Mouse (Mus musculus) hindbrain, embryonic 15.5 days (tissue): ENCODE measurements around the gene Birc5. TPM values are rescaled to one million over a fixed set of nuclear protein-coding genes. Genes with fewer than 3 reads are reported as not detected.

Experiments used
- ATAC-seq: fragments of 200-750 bp; cut with Nextera tagmentation; 2 replicates; pipeline ENCODE4 v1.8.0; 2017; ENCODE audit warnings: low read depth, moderate number of reproducible peaks, moderate TSS enrichment; ENCODE audit not compliant: low FRiP score
- H3K27ac ChIP-seq: fragments of 300-500 bp; sonication (generic); replicated peaks from 2 replicates; pipeline ENCODE4 v1.5.1; 2015; ENCODE audit warnings: mild to moderate bottlenecking, inconsistent platforms
- H3K27me3 ChIP-seq: fragments of 300-500 bp; sonication (generic); 2 replicates; pipeline ENCODE4 v1.6.1; 2015; ENCODE audit warnings: control low read depth, inconsistent platforms
- H3K36me3 ChIP-seq: fragments of 300-500 bp; sonication (generic); 2 replicates; pipeline ENCODE4 v1.6.1; 2015; ENCODE audit warnings: control low read depth, inconsistent platforms
- H3K4me1 ChIP-seq: fragments of 300-500 bp; sonication (generic); replicated peaks from 2 replicates; pipeline ENCODE4 v1.6.1; 2015; ENCODE audit warnings: control low read depth, inconsistent platforms
- H3K4me2 ChIP-seq: fragments of 300-500 bp; sonication (generic); 2 replicates; pipeline ENCODE4 v1.6.1; 2015; ENCODE audit warnings: moderate library complexity, mild to moderate bottlenecking, inconsistent platforms
- H3K4me3 ChIP-seq: fragments of 300-500 bp; sonication (generic); 2 replicates; pipeline ENCODE4 v1.5.1; 2015; ENCODE audit warnings: mild to moderate bottlenecking, inconsistent platforms
- H3K9ac ChIP-seq: fragments of 300-500 bp; sonication (generic); 2 replicates; pipeline ENCODE4 v1.6.1; 2015; ENCODE audit warnings: inconsistent platforms
- H3K9me3 ChIP-seq: fragments of 300-500 bp; sonication (generic); 2 replicates; pipeline ENCODE4 v1.6.1; 2016; ENCODE audit warnings: control low read depth, inconsistent platforms
- WGBS: fragments of 180-500 bp; shearing (Covaris S2); methylation state at CpG from one replicate; pipeline ENCODE4 v1.1.7; 2015; 5-methylcytosine and 5-hydroxymethylcytosine counted together
- polyA plus RNA-seq: library from polyadenylated mRNA; unstranded; fragments of >200 nt; fragmentation: Nextera tagmentation; extraction: Ambion mirVana; gene quantifications from 2 replicates; pipeline ENCODE4 v1.2.1, GENCODE M21; 2015

Gene Birc5
- polyA plus RNA-seq, 1 experiment from 2014 or later, result 41.6 TPM

GRCm38 (mm10) chr11:117894676-117895075 lies 45.6 kb downstream of the Birc5 start:
- no peaks in the 10 kb centered on the region for H3K36me3 ChIP-seq
- H3K4me2 ChIP-seq, result no peak overlapping the region
- no peaks in the 10 kb centered on the region for H3K9me3 ChIP-seq
- no peak overlapping the region for H3K27ac ChIP-seq
- H3K9ac ChIP-seq, result no peak overlapping the region
- WGBS, result 70% methylated on average over 10 of the region's 10 CpGs
- no peak for ATAC-seq
- H3K4me3 ChIP-seq, result no peak overlapping the region
- H3K4me1 ChIP-seq, result peaks cover 19% of the 10 kb centered on the region
- peaks cover 19% of the 10 kb centered on the region; the same call in 1 of the 2 replicates for H3K27me3 ChIP-seq

DNA sequence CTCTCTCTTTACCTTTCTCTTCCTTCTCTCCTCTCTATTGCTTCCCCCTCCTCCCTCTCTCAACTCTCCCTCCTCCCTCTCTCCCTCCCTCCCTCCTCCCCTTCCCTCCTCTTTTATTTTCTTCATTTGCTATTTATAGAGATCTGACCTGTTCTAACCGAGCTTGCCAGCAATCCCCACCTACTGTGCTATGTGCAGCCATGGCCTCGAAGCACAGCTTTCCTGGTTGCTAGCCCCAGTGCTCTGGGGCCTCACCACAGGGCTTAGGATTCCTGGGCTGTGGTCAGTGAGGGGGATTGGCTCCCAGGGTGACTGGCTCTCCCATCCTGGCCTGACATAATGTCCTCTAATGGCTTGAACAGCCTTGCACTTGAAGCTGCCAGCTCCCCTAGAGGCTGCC lies 47.5 kb downstream of the Birc5 start:
- WGBS, result 55% methylated on average over 2 of the region's 2 CpGs
- no peak for ATAC-seq
- peaks cover 13% of the 10 kb centered on the region; the same call in 1 of the 2 replicates for H3K27me3 ChIP-seq
- H3K9ac ChIP-seq, result no peak overlapping the region
- no peaks in the 10 kb centered on the region for H3K9me3 ChIP-seq
- no peak overlapping the region for H3K4me3 ChIP-seq
- no peak overlapping the region for H3K4me2 ChIP-seq
- H3K36me3 ChIP-seq, result no peaks in the 10 kb centered on the region
- H3K4me1 ChIP-seq, result 0 out of 2 replicates have a peak, but pooled peaks cover under 1% of the 10 kb centered on the region
- no peak overlapping the region for H3K27ac ChIP-seq

GRCm38 (mm10) chr11:117902282-117902681 lies 53.2 kb downstream of the Birc5 start:
- WGBS, result 59% methylated on average over 2 of the region's 2 CpGs
- Histone ChIP-seq H3K27me3 (no peaks in the 10 kb centered on the region), H3K9ac (no peak overlapping the region), H3K36me3 (no peaks in the 10 kb centered on the region), H3K4me1 (no peaks in the 10 kb centered on the region), H3K4me2 (no peak overlapping the region), H3K4me3 (no peak overlapping the region), H3K9me3 (no peaks in the 10 kb centered on the region), H3K27ac (no peak overlapping the region)
- no peak for ATAC-seq

DNA sequence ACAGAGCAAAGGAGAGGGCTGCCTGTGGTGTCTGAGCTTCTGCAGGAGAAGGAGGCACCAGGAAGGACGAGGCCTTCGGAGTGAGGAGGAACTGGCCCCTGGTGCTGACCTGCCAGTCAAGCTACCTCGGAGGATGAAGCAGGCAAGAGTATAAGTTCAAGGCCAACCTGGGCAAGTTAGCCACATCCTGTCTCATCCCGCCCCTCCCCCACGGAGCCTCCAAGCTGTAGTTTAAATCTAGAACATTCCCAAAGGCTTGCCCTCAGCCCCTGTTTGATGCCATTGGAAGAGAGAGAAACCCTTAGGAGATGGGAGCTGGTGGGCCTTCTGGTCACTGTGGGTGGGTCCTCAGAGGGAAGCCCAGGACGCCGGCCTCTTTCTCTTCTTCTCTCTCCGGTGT lies 55.4 kb downstream of the Birc5 start:
- no peaks in the 10 kb centered on the region for H3K27me3 ChIP-seq
- no peaks in the 10 kb centered on the region for H3K4me1 ChIP-seq
- no peak overlapping the region for H3K4me2 ChIP-seq
- no peak overlapping the region for H3K4me3 ChIP-seq
- no peaks in the 10 kb centered on the region for H3K36me3 ChIP-seq
- 90% methylated on average over 8 of the region's 8 CpGs for WGBS
- no peak for ATAC-seq
- H3K27ac ChIP-seq, result no peak overlapping the region
- no peak overlapping the region for H3K9ac ChIP-seq
- no peaks in the 10 kb centered on the region for H3K9me3 ChIP-seq

Other genes starting within 250 kb of the Birc5 start
- 24.2 and 24.7 TPM in 2 replicates for gene Tnrc6c, start 195.0 kb upstream of the Birc5 start, polyA plus RNA-seq
- gene Tmc8, start 67.2 kb upstream of the Birc5 start, polyA plus RNA-seq, result 0.77 and 0.83 TPM in 2 replicates
- gene Tmc6, start 67.1 kb upstream of the Birc5 start, polyA plus RNA-seq, result 6.0 TPM in 2 replicates
- gene 6030468B19Rik, start 51.6 kb upstream of the Birc5 start, polyA plus RNA-seq, result not detected in 2 replicates
- 0.93 and 1.6 TPM in 2 replicates for gene Gm20708, start 39.6 kb upstream of the Birc5 start, polyA plus RNA-seq
- gene Syngr2, start 39.6 kb upstream of the Birc5 start, polyA plus RNA-seq, result 17.2 and 19.3 TPM in 2 replicates
- gene Afmid, start 23.3 kb upstream of the Birc5 start, polyA plus RNA-seq, result 6.9 and 7.2 TPM in 2 replicates
- gene Tk1, start 23.2 kb upstream of the Birc5 start, polyA plus RNA-seq, result 22.9 and 24.3 TPM in 2 replicates
- gene Tmem235, start 11.5 kb downstream of the Birc5 start, polyA plus RNA-seq, result not detected in 2 replicates
- gene Tha1, start 24.2 kb downstream of the Birc5 start, polyA plus RNA-seq, result 3.7 and 4.2 TPM in 2 replicates
- 7.8 and 9.2 TPM in 2 replicates for gene Socs3, start 120.8 kb downstream of the Birc5 start, polyA plus RNA-seq
- gene Pgs1, start 137.0 kb downstream of the Birc5 start, polyA plus RNA-seq, result 59.4 and 63.7 TPM in 2 replicates